Mouse (Mus musculus) heart, embryonic 13.5 days (tissue): ENCODE measurements around the gene Sgk1. TPM values are rescaled to one million over a fixed set of nuclear protein-coding genes. Genes with fewer than 3 reads are reported as not detected.
"Not testable (repeated sequence)": the region's sequence is repeated elsewhere in the genome, so short reads cannot be mapped to it uniquely, and the experiment has no call there.

Experiments
- ATAC-seq: fragments of 200-750 bp; cut with Nextera tagmentation; 2 replicates; pipeline ENCODE4 v1.8.0; 2017; ENCODE audit warnings: moderate TSS enrichment; ENCODE audit not compliant: insufficient number of reproducible peaks, low FRiP score, low TSS enrichment; ENCODE audit errors: extremely low read depth
- H3K27ac ChIP-seq: fragments of 300-500 bp; sonication (generic); replicated peaks from 2 replicates; pipeline ENCODE4 v1.5.1; 2015; ENCODE audit warnings: moderate library complexity, mild to moderate bottlenecking, inconsistent platforms
- H3K27me3 ChIP-seq: fragments of 300-500 bp; sonication (generic); replicated peaks from 2 replicates; pipeline ENCODE4 v1.6.1; 2015; ENCODE audit warnings: mild to moderate bottlenecking, inconsistent platforms
- H3K36me3 ChIP-seq: fragments of 300-500 bp; sonication (generic); 2 replicates; pipeline ENCODE4 v1.6.1; 2015; ENCODE audit warnings: mild to moderate bottlenecking, inconsistent platforms
- H3K4me1 ChIP-seq: fragments of 300-500 bp; sonication (generic); 2 replicates; pipeline ENCODE4 v1.6.1; 2015; ENCODE audit warnings: inconsistent platforms
- H3K4me2 ChIP-seq: fragments of 300-500 bp; sonication (generic); 2 replicates; pipeline ENCODE4 v1.6.1; 2015; ENCODE audit warnings: inconsistent platforms, mild to moderate bottlenecking, moderate library complexity
- H3K4me3 ChIP-seq: fragments of 300-500 bp; sonication (generic); 2 replicates; pipeline ENCODE4 v1.5.1; 2015; ENCODE audit warnings: moderate library complexity, mild to moderate bottlenecking, inconsistent platforms
- H3K9ac ChIP-seq: fragments of 300-500 bp; sonication (generic); 2 replicates; pipeline ENCODE4 v1.6.1; 2015; ENCODE audit warnings: inconsistent platforms, mild to moderate bottlenecking, moderate library complexity
- H3K9me3 ChIP-seq: fragments of 300-500 bp; sonication (generic); 2 replicates; pipeline ENCODE4 v1.6.1; 2016; ENCODE audit warnings: inconsistent platforms
- WGBS: fragments of 180-500 bp; shearing (Covaris S2); methylation state at CpG from one replicate; pipeline ENCODE4 v1.1.7; 2015; ENCODE audit warnings: mixed read lengths; 5-methylcytosine and 5-hydroxymethylcytosine counted together
- polyA plus RNA-seq: library from polyadenylated mRNA; unstranded; fragments of >200 nt; fragmentation: Nextera tagmentation; extraction: Ambion mirVana; gene quantifications from 2 replicates; pipeline ENCODE4 v1.2.1, GENCODE M21; 2015

Gene Sgk1
- polyA plus RNA-seq, 1 experiment from 2014 or later = 24.7 TPM

- no peaks in the 10 kb centered on the region for H3K9me3 ChIP-seq
- ATAC-seq = no peak
- no peaks in the 10 kb centered on the region for H3K36me3 ChIP-seq
- H3K4me3 ChIP-seq = no peak overlapping the region
- no peaks in the 10 kb centered on the region for H3K27me3 ChIP-seq
- WGBS = 45% methylated on average over 4 of the region's 4 CpGs
- H3K4me1 ChIP-seq = no peaks in the 10 kb centered on the region
- H3K9ac ChIP-seq = no peak overlapping the region
- H3K4me2 ChIP-seq = no peak overlapping the region
- no peak overlapping the region for H3K27ac ChIP-seq
These were observed 13.4 kb upstream of the Sgk1 start for GRCm38 (mm10) chr10:21868623-21869022.

- ATAC-seq = no peak
- H3K4me3 ChIP-seq = peak overlapping the region; percentile 52
- H3K9me3 ChIP-seq = no peaks in the 10 kb centered on the region
- peak overlapping the region; percentile 76 for H3K4me2 ChIP-seq
- peaks cover 16% of the 10 kb centered on the region for H3K4me1 ChIP-seq
- 35% methylated on average over 4 of the region's 4 CpGs for WGBS
- no peaks in the 10 kb centered on the region for H3K36me3 ChIP-seq
- H3K27me3 ChIP-seq = peaks cover 27% of the 10 kb centered on the region
- peak overlapping the region; percentile 69 for H3K9ac ChIP-seq
- no peak overlapping the region for H3K27ac ChIP-seq
These were observed 174 bp upstream of the Sgk1 start for GRCm38 (mm10) chr10:21881837-21882183.

- H3K9me3 ChIP-seq = no peaks in the 10 kb centered on the region
- 11% methylated on average over 12 of the region's 12 CpGs for WGBS
- no peaks in the 10 kb centered on the region for H3K36me3 ChIP-seq
- H3K9ac ChIP-seq = no peak overlapping the region
- no peak overlapping the region for H3K27ac ChIP-seq
- ATAC-seq = no peak
- peaks cover 16% of the 10 kb centered on the region for H3K4me1 ChIP-seq
- peaks cover 27% of the 10 kb centered on the region for H3K27me3 ChIP-seq
- H3K4me3 ChIP-seq = no peak overlapping the region
- 0 out of 2 replicates have a peak overlapping the region, but pooled peaks have one; percentile 13 for H3K4me2 ChIP-seq
These were observed 1.6 kb downstream of the Sgk1 start for GRCm38 (mm10) chr10:21883587-21883986.

DNA sequence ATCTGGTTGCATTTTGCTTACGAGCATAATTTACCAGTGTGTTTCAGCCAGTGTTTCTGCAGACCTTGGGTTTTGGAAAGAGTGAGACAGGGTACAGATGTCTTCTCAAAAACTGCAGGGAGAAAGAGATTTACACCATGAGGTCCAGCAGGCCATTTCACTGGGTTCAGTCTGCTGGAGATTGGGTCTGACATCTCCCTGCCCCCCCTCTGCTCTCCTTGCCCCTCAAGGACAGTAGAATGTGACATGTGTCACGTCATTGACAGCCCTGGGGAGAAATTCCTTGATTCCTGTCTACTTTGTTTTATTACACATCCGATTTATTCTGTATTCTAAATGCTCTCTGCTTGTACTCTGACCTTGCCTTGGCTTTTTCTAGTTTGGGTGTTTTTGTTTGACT is 2.5 kb downstream of the Sgk1 start:
- H3K4me3 ChIP-seq = no peak overlapping the region
- no peaks in the 10 kb centered on the region for H3K36me3 ChIP-seq
- H3K27ac ChIP-seq = no peak overlapping the region
- H3K4me1 ChIP-seq = peaks cover 16% of the 10 kb centered on the region
- ATAC-seq = no peak
- H3K4me2 ChIP-seq = no peak overlapping the region
- H3K27me3 ChIP-seq = peaks cover 27% of the 10 kb centered on the region
- WGBS = 76% methylated on average over 3 of the region's 3 CpGs
- H3K9me3 ChIP-seq = no peaks in the 10 kb centered on the region
- H3K9ac ChIP-seq = no peak overlapping the region

DNA sequence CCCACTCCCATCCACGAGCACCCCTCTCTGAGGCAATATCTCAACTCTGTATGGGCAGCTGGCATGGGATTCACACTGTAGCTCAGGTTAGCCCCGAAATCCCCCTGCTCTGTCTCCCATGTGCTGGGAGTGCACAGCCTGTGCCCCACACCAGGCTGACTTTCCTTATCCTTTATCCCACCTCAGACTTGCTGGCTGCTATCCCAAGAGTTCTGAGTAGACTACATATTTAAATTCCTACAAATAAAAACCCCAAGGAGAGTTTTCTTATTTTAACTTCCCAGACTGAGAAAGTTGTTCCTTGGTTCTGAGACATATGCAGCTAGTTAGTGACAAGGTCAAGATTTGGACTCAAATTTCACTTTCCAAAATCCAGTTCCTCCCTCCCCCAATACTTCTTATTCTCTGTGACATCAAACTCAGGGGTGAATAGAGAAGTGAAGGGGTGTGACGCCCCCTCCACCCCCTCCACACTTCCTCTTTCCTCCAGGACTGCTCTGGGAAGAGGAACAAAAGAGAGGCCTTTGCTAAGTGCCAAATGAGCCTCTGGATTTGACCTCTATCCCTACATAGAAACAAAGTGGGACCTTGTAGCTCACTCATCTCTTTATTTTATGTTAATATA is 7.3 kb downstream of the Sgk1 start:
- ATAC-seq = no peak
- Histone ChIP-seq H3K27ac (no peak overlapping the region), H3K9ac (no peak overlapping the region), H3K4me3 (no peak overlapping the region), H3K9me3 (0 out of 2 replicates have a peak, but pooled peaks cover 4% of the 10 kb centered on the region), H3K4me1 (peaks cover 6% of the 10 kb centered on the region; the same call in 1 of the 2 replicates), H3K27me3 (no peaks in the 10 kb centered on the region), H3K4me2 (no peak overlapping the region), H3K36me3 (no peaks in the 10 kb centered on the region)
- 64% methylated on average over 3 of the region's 3 CpGs for WGBS

DNA sequence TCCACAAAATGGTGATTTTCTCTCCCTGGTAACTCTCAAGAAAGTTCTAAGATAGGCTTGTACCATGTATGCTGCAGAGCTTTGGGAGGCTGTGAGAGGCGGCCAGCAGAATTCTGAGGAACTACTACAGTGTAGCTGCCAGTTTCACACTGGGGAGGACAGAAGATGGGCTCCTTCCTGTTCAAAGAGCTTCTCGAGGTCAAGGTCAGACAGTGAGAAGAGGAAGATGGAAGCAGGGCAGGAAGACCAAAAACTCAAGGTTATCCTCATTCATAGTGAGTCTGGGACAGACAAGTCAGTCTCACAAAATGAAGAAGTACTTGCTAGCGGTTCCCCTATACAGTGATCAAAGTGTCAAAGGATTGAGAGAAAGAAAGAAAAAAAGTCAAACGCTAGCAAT is 8.3 kb downstream of the Sgk1 start:
- Histone ChIP-seq H3K9me3 (0 out of 2 replicates have a peak, but pooled peaks cover 4% of the 10 kb centered on the region), H3K36me3 (no peaks in the 10 kb centered on the region), H3K27ac (no peak overlapping the region), H3K4me2 (no peak overlapping the region), H3K9ac (no peak overlapping the region), H3K4me3 (no peak overlapping the region), H3K4me1 (peaks cover 6% of the 10 kb centered on the region; the same call in 1 of the 2 replicates), H3K27me3 (no peaks in the 10 kb centered on the region)
- 78% methylated on average over 4 of the region's 4 CpGs for WGBS
- ATAC-seq = no peak

- H3K4me3 ChIP-seq = no peak overlapping the region
- H3K27me3 ChIP-seq = no peaks in the 10 kb centered on the region
- H3K4me1 ChIP-seq = peaks cover 6% of the 10 kb centered on the region; the same call in 1 of the 2 replicates
- ATAC-seq = no peak
- no peak overlapping the region for H3K4me2 ChIP-seq
- no peak overlapping the region for H3K9ac ChIP-seq
- 37% methylated on average over 7 of the region's 7 CpGs for WGBS
- H3K9me3 ChIP-seq = 0 out of 2 replicates have a peak, but pooled peaks cover 4% of the 10 kb centered on the region
- no peak overlapping the region for H3K27ac ChIP-seq
- no peaks in the 10 kb centered on the region for H3K36me3 ChIP-seq
These were observed 9.5 kb downstream of the Sgk1 start for GRCm38 (mm10) chr10:21891442-21891841.

- Histone ChIP-seq H3K27ac (no peak overlapping the region), H3K9me3 (0 out of 2 replicates have a peak, but pooled peaks cover 4% of the 10 kb centered on the region), H3K9ac (no peak overlapping the region), H3K4me2 (no peak overlapping the region), H3K27me3 (no peaks in the 10 kb centered on the region), H3K4me1 (peaks cover 6% of the 10 kb centered on the region; the same call in 1 of the 2 replicates), H3K4me3 (no peak overlapping the region), H3K36me3 (no peaks in the 10 kb centered on the region)
- 74% methylated on average over 4 of the region's 4 CpGs for WGBS
- ATAC-seq = no peak
These were observed 10.1 kb downstream of the Sgk1 start for GRCm38 (mm10) chr10:21892104-21892503.

DNA sequence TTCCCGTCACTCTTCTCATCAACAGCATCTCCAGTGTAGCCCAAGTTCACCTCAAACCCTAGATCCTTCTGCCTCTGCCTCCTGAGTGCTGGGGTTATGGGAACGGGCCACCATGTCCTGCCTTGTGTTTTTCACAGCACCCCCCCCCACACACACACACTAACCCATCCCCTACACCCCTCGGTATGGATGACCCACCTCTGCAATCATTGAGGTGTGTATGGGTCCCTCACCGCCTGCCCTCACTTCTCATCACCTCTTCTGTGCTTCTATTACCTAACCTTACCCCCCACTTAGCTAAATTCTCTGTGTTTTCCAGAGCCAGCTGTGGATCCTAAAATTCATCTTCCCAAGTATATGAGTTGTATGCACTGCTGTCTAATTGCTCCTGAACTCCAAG is 16.4 kb downstream of the Sgk1 start:
- no peaks in the 10 kb centered on the region for H3K27me3 ChIP-seq

GRCm38 (mm10) chr10:21898851-21899250 is 16.9 kb downstream of the Sgk1 start:
- H3K36me3 ChIP-seq, H3K4me1 ChIP-seq, H3K27ac ChIP-seq, H3K9ac ChIP-seq, H3K4me3 ChIP-seq, ATAC-seq, H3K27me3 ChIP-seq, H3K4me2 ChIP-seq, H3K9me3 ChIP-seq: not testable (repeated sequence)
- 87% methylated on average over 17 of the region's 17 CpGs for WGBS

More for the DNA sequence above, 16.4 kb downstream of the Sgk1 start:
- Histone ChIP-seq H3K27ac (no peak overlapping the region), H3K4me2 (no peak overlapping the region), H3K4me1 (no peaks in the 10 kb centered on the region), H3K9ac (no peak overlapping the region), H3K9me3 (0 out of 2 replicates have a peak, but pooled peaks cover 2% of the 10 kb centered on the region), H3K36me3 (no peaks in the 10 kb centered on the region), H3K4me3 (no peak overlapping the region)
- 80% methylated on average over 4 of the region's 4 CpGs for WGBS
- no peak for ATAC-seq

- 84% methylated on average over 3 of the region's 3 CpGs for WGBS
- Histone ChIP-seq H3K4me2 (no peak overlapping the region), H3K4me3 (no peak overlapping the region), H3K27me3 (no peaks in the 10 kb centered on the region), H3K9me3 (no peaks in the 10 kb centered on the region), H3K27ac (no peak overlapping the region), H3K4me1 (no peaks in the 10 kb centered on the region), H3K36me3 (no peaks in the 10 kb centered on the region), H3K9ac (no peak overlapping the region)
- no peak for ATAC-seq
These were observed 17.4 kb downstream of the Sgk1 start for GRCm38 (mm10) chr10:21899397-21899796.
